Mouse (Mus musculus): ENCODE results near the gene Capn2. TPM values are rescaled to one million over a fixed set of nuclear protein-coding genes. Genes with fewer than 3 reads are reported as not detected.

Capn2 gene
- polyA plus RNA-seq, 1 experiment from 2014 or later: 24.1 TPM

GRCm38 (mm10) chr1:182482991-182483909, 34.2 kb downstream of the Capn2 start:
- no peaks in the 10 kb centered on the region for H3K9me3 ChIP-seq (replicated peaks)
- H3K27ac ChIP-seq (replicated peaks): no peak overlapping the region
- no peak overlapping the region for H3K4me2 ChIP-seq
- H3K9ac ChIP-seq: no peak overlapping the region
- no peak for ATAC-seq (ENCODE audit: insufficient read depth)
- WGBS (ENCODE audit: insufficient replicate concordance): 78% methylated on average over 14 of the region's 14 CpGs
- no peaks in the 10 kb centered on the region for H3K4me1 ChIP-seq (replicated peaks)
- peaks cover 3% of the 10 kb centered on the region; the same call in 1 of the 2 replicates for H3K36me3 ChIP-seq (replicated peaks)
- no peaks in the 10 kb centered on the region for H3K27me3 ChIP-seq
- no peak overlapping the region for H3K4me3 ChIP-seq (replicated peaks)

GRCm38 (mm10) chr1:182481646-182482295, 35.6 kb downstream of the Capn2 start:
- Histone ChIP-seq H3K4me1 (replicated peaks) (no peaks in the 10 kb centered on the region), H3K4me3 (replicated peaks) (no peak overlapping the region), H3K27me3 (no peaks in the 10 kb centered on the region), H3K9me3 (replicated peaks) (no peaks in the 10 kb centered on the region), H3K9ac (no peak overlapping the region), H3K27ac (replicated peaks) (no peak overlapping the region), H3K36me3 (replicated peaks) (peaks cover 8% of the 10 kb centered on the region; the same call in 1 of the 2 replicates), H3K4me2 (no peak overlapping the region)
- no peak for ATAC-seq (ENCODE audit: insufficient read depth)
- WGBS (ENCODE audit: insufficient replicate concordance): 60% methylated on average over 10 of the region's 10 CpGs

- H3K27ac ChIP-seq (replicated peaks): no peak overlapping the region
- H3K4me1 ChIP-seq (replicated peaks): no peaks in the 10 kb centered on the region
- H3K9ac ChIP-seq: no peak overlapping the region
- ATAC-seq (ENCODE audit: insufficient read depth): no peak
- no peak overlapping the region for H3K4me2 ChIP-seq
- 70% methylated on average over 7 of the region's 7 CpGs for WGBS (ENCODE audit: insufficient replicate concordance)
- H3K9me3 ChIP-seq (replicated peaks): no peaks in the 10 kb centered on the region
- no peak overlapping the region for H3K4me3 ChIP-seq (replicated peaks)
- peaks cover 8% of the 10 kb centered on the region; the same call in 1 of the 2 replicates for H3K36me3 ChIP-seq (replicated peaks)
- H3K27me3 ChIP-seq: no peaks in the 10 kb centered on the region
These were observed 36.3 kb downstream of the Capn2 start for GRCm38 (mm10) chr1:182481138-182481537.

- no peaks in the 10 kb centered on the region for H3K27me3 ChIP-seq
- peaks cover 12% of the 10 kb centered on the region; the same call in 1 of the 2 replicates for H3K36me3 ChIP-seq (replicated peaks)
- no peak overlapping the region for H3K4me2 ChIP-seq
- H3K9ac ChIP-seq: no peak overlapping the region
- no peaks in the 10 kb centered on the region for H3K4me1 ChIP-seq (replicated peaks)
- ATAC-seq (ENCODE audit: insufficient read depth): peak; percentile 67
- WGBS (ENCODE audit: insufficient replicate concordance): 55% methylated on average over 4 of the region's 4 CpGs
- peak overlapping the region; percentile 57 for H3K27ac ChIP-seq (replicated peaks)
- no peaks in the 10 kb centered on the region for H3K9me3 ChIP-seq (replicated peaks)
- H3K4me3 ChIP-seq (replicated peaks): no peak overlapping the region
These were observed 38.5 kb downstream of the Capn2 start for GRCm38 (mm10) chr1:182478935-182479334.

- H3K27me3 ChIP-seq: no peaks in the 10 kb centered on the region
- no peak for ATAC-seq (ENCODE audit: insufficient read depth)
- no peaks in the 10 kb centered on the region for H3K4me1 ChIP-seq (replicated peaks)
- no peak overlapping the region for H3K27ac ChIP-seq (replicated peaks)
- no peak overlapping the region for H3K4me3 ChIP-seq (replicated peaks)
- no peak overlapping the region for H3K4me2 ChIP-seq
- no peak overlapping the region for H3K9ac ChIP-seq
- H3K36me3 ChIP-seq (replicated peaks): peaks cover 22% of the 10 kb centered on the region; the same call in 1 of the 2 replicates
- 67% methylated on average over 5 of the region's 5 CpGs for WGBS (ENCODE audit: insufficient replicate concordance)
- H3K9me3 ChIP-seq (replicated peaks): no peaks in the 10 kb centered on the region
These were observed 42.2 kb downstream of the Capn2 start for GRCm38 (mm10) chr1:182475005-182475796.

GRCm38 (mm10) chr1:182465978-182466377, 51.4 kb downstream of the Capn2 start:
- Histone ChIP-seq H3K36me3 (replicated peaks) (peaks cover 6% of the 10 kb centered on the region; the same call in 1 of the 2 replicates), H3K9me3 (replicated peaks) (no peaks in the 10 kb centered on the region), H3K4me2 (no peak overlapping the region), H3K4me3 (replicated peaks) (no peak overlapping the region), H3K4me1 (replicated peaks) (peaks cover 10% of the 10 kb centered on the region), H3K27me3 (no peaks in the 10 kb centered on the region), H3K27ac (replicated peaks) (no peak overlapping the region), H3K9ac (no peak overlapping the region)
- WGBS (ENCODE audit: insufficient replicate concordance): 72% methylated on average over 4 of the region's 4 CpGs
- no peak for ATAC-seq (ENCODE audit: insufficient read depth)

- Histone ChIP-seq H3K9ac (no peak overlapping the region), H3K36me3 (replicated peaks) (peaks cover 6% of the 10 kb centered on the region; the same call in 1 of the 2 replicates), H3K27me3 (no peaks in the 10 kb centered on the region), H3K4me3 (replicated peaks) (no peak overlapping the region), H3K27ac (replicated peaks) (no peak overlapping the region), H3K4me2 (no peak overlapping the region), H3K4me1 (replicated peaks) (peaks cover 12% of the 10 kb centered on the region), H3K9me3 (replicated peaks) (no peaks in the 10 kb centered on the region)
- 61% methylated on average over 4 of the region's 4 CpGs for WGBS (ENCODE audit: insufficient replicate concordance)
- ATAC-seq (ENCODE audit: insufficient read depth): no peak
These were observed 52.1 kb downstream of the Capn2 start for GRCm38 (mm10) chr1:182465309-182465708.

GRCm38 (mm10) chr1:182461813-182462212, 55.6 kb downstream of the Capn2 start:
- H3K9me3 ChIP-seq (replicated peaks): no peaks in the 10 kb centered on the region
- H3K27me3 ChIP-seq: no peaks in the 10 kb centered on the region
- peak overlapping the region; percentile 69 for H3K27ac ChIP-seq (replicated peaks)
- peaks cover 14% of the 10 kb centered on the region for H3K4me1 ChIP-seq (replicated peaks)
- no peak overlapping the region for H3K9ac ChIP-seq
- WGBS (ENCODE audit: insufficient replicate concordance): 76% methylated on average over 10 of the region's 10 CpGs
- H3K4me3 ChIP-seq (replicated peaks): no peak overlapping the region
- no peak for ATAC-seq (ENCODE audit: insufficient read depth)
- peaks cover 2% of the 10 kb centered on the region; the same call in 1 of the 2 replicates for H3K36me3 ChIP-seq (replicated peaks)
- H3K4me2 ChIP-seq: no peak overlapping the region

- Histone ChIP-seq H3K27me3 (no peaks in the 10 kb centered on the region), H3K4me1 (replicated peaks) (peaks cover 14% of the 10 kb centered on the region), H3K4me3 (replicated peaks) (no peak overlapping the region), H3K27ac (replicated peaks) (peak overlapping the region; percentile 69), H3K36me3 (replicated peaks) (no peaks in the 10 kb centered on the region; the same call in 1 of the 2 replicates), H3K9me3 (replicated peaks) (no peaks in the 10 kb centered on the region), H3K9ac (no peak overlapping the region), H3K4me2 (no peak overlapping the region)
- 24% methylated on average over 7 of the region's 7 CpGs for WGBS (ENCODE audit: insufficient replicate concordance)
- ATAC-seq (ENCODE audit: insufficient read depth): no peak; the same call in 1 of the 2 replicates
These were observed 56.1 kb downstream of the Capn2 start for GRCm38 (mm10) chr1:182461261-182461660.

GRCm38 (mm10) chr1:182460291-182461244, 56.8 kb downstream of the Capn2 start:
- H3K9ac ChIP-seq: no peak overlapping the region
- no peak overlapping the region for H3K4me3 ChIP-seq (replicated peaks)
- WGBS (ENCODE audit: insufficient replicate concordance): 58% methylated on average over 13 of the region's 13 CpGs
- peak overlapping the region; percentile 69 for H3K27ac ChIP-seq (replicated peaks)
- H3K36me3 ChIP-seq (replicated peaks): peaks cover 3% of the 10 kb centered on the region
- H3K4me2 ChIP-seq: no peak overlapping the region
- no peaks in the 10 kb centered on the region for H3K27me3 ChIP-seq
- H3K4me1 ChIP-seq (replicated peaks): peaks cover 14% of the 10 kb centered on the region
- peak; percentile 58 for ATAC-seq (ENCODE audit: insufficient read depth)
- H3K9me3 ChIP-seq (replicated peaks): no peaks in the 10 kb centered on the region
